Mouse (Mus musculus): ENCODE data around the gene Spink2.

GRCm38 (mm10) chr5:77165703-77166625 is 45.3 kb downstream of the Spink2 start:
- TF ChIP-seq POLR2A (IDR thresholded peaks at IDR 0.05; ENCODE audit: control insufficient read depth, extremely low read depth, insufficient read depth, low read length, poor library complexity) = no peak
- TF ChIP-seq CTCF (IDR thresholded peaks at IDR 0.05; ENCODE audit: borderline replicate concordance, control insufficient read depth, extremely low read depth, insufficient read depth, low read length, poor library complexity) = no peak
